Mouse (Mus musculus): Measurements from ENCODE around the gene Gm8265.
"Not testable (repeated sequence)": the region's sequence is repeated elsewhere in the genome, so short reads cannot be mapped to it uniquely, and the experiment has no call there.

Gm8265 gene

DNA sequence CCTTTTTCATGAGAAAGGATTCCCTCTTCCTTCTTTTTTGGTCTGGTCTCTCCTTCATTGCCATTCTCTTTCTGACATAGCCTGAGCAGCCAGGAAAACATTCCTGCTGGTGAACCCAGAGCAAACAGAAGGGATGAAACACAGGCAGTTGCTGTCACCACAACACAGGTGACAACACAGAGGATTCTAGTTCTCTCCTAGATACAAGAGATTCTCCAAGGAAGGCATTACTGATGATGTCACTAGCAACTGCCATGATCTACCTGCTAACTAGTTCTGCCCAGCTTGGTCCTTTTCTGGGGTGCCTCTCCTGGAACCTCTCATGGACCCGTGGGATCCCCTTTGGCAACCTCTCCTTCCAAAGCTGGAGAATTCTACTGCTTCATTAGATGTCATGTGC is at the start of gene Gm8265:
Gm8265 (minus strand) TSS at position 101 of the 400 bp plus-strand sequence.
- DNase-seq (ENCODE audit: low spot score in 2 of 2) = not testable (repeated sequence)
